Comparison of ENCODE assay signal across 24 mouse cellular contexts in genomic region chr7:48046475-48047185, GRCm38 (mm10). TPM values are rescaled to one million over a fixed set of nuclear protein-coding genes. Genes with fewer than 3 reads are reported as not detected.
"Had no signal": no experiment of that assay in that cellular context is flagged by ENCODE, and none has a peak within 500 bp of the region (broad histone marks: within the 10 kb centered on the region; RNA-seq: fewer than 3 reads in every experiment).

No protein-coding gene starts in this region.

- H3K9me3 ChIP-seq: limb, embryonic 10.5 days; neural tube, embryonic 13.5 days; stomach, embryonic 15.5 days had no signal

- H3K4me3 ChIP-seq: limb, embryonic 10.5 days; neural tube, embryonic 13.5 days; stomach, embryonic 15.5 days had no signal

- H3K4me1 ChIP-seq: limb, embryonic 10.5 days; neural tube, embryonic 13.5 days; stomach, embryonic 15.5 days had no signal

- H3K36me3 ChIP-seq: limb, embryonic 10.5 days; neural tube, embryonic 13.5 days; stomach, embryonic 15.5 days had no signal

- ATAC-seq: intestine, postnatal 0 days; lung, postnatal 0 days; midbrain, embryonic 16.5 days had no signal

- H3K9ac ChIP-seq: neural tube, embryonic 13.5 days; stomach, embryonic 15.5 days had no signal

- H3K4me2 ChIP-seq: midbrain, embryonic 11.5 days; neural tube, embryonic 13.5 days; stomach, embryonic 15.5 days had no signal

- DNase-seq: kidney, adult 9 months; lung, adult 18-20 months; lung, postnatal 36 days; retina, postnatal 1 day; right cerebral cortex, postnatal 14 days; thymus, adult 2 months; thymus, postnatal 25 days had no signal

- H3K27me3 ChIP-seq: neural tube, embryonic 13.5 days; stomach, embryonic 15.5 days had no signal

- H3K27ac ChIP-seq: kidney, postnatal 0 days; limb, embryonic 10.5 days; neural tube, embryonic 13.5 days; stomach, embryonic 15.5 days had no signal

RNA-seq across cellular contexts. Expression of gene Mrgprx1, which starts 19.2 kb away (rescaled TPM):
- total RNA-seq: layer of hippocampus, adult 8-10 months; layer of hippocampus, postnatal 14 days; left cerebral cortex, adult 18-20 months; left cerebral cortex, postnatal 14 days; megakaryocyte, adult 5-6 weeks had no signal
- polyA plus RNA-seq: intestine, postnatal 0 days; kidney, postnatal 0 days; large intestine, adult 2 months; limb, embryonic 10.5 days; limb, embryonic 14.5 days; lung, postnatal 0 days; midbrain, embryonic 11.5 days; midbrain, embryonic 16.5 days; neural tube, embryonic 13.5 days; spleen, adult 2 months; stomach, embryonic 15.5 days; testis, adult 2 months had no signal
